In genomic region chr2:92434375-92434745, GRCm38 (mm10) we compare ENCODE assay signal across 8 mouse cellular contexts. TPM values are rescaled to one million over a fixed set of nuclear protein-coding genes. Genes with fewer than 3 reads are reported as not detected.
DNase-seq lines count a peak whose midpoint lies in the region; ATAC-seq lines count a peak whose summit lies in the region.

No protein-coding gene starts in this region.

- no peaks in the 10 kb centered on the region for H3K9me3 ChIP-seq in heart, embryonic 10.5 days
- H3K9me3 ChIP-seq in hindbrain, embryonic 13.5 days, result no peaks in the 10 kb centered on the region
- H3K9me3 ChIP-seq in megakaryocyte, embryonic 14.5 days, result 0 out of 2 replicates have a peak, but pooled peaks cover 4% of the 10 kb centered on the region

- WGBS in heart, embryonic 10.5 days, result 12% methylated on average over 12 of the region's 12 CpGs
- WGBS in hindbrain, embryonic 13.5 days, result 8% methylated on average over 12 of the region's 12 CpGs

- no peak overlapping the region; the same call in 1 of the 2 replicates for H3K27ac ChIP-seq in heart, embryonic 10.5 days
- H3K27ac ChIP-seq in hindbrain, embryonic 13.5 days, result peak overlapping the region; percentile 46

- no peak for DNase-seq in heart, embryonic 10.5 days (ENCODE audit: low spot score)
- DNase-seq in heart, postnatal 4 days, result no peak
- peak; percentile 53 for DNase-seq in MN1 (ENCODE audit: low spot score)
- no peak for DNase-seq in urinary bladder, postnatal 4 days (ENCODE audit: low spot score in 2 of 2)
- no peak for DNase-seq in right cerebral cortex, postnatal 25 days
- DNase-seq in left cerebral cortex, postnatal 14 days (ENCODE audit: low spot score in 2 of 2), result no peak

- H3K4me1 ChIP-seq in heart, embryonic 10.5 days, result peaks cover 40% of the 10 kb centered on the region
- H3K4me1 ChIP-seq in hindbrain, embryonic 13.5 days (replicated peaks), result peaks cover 50% of the 10 kb centered on the region
- peaks cover 65% of the 10 kb centered on the region for H3K4me1 ChIP-seq in megakaryocyte, embryonic 14.5 days

- H3K4me2 ChIP-seq in hindbrain, embryonic 13.5 days, result peak overlapping the region; percentile 94

- H3K9ac ChIP-seq in hindbrain, embryonic 13.5 days, result peak overlapping the region; percentile 59

- H3K27me3 ChIP-seq in heart, embryonic 10.5 days (ENCODE audit: insufficient read depth, poor library complexity, severe bottlenecking), result 0 out of 2 replicates have a peak, but pooled peaks cover 3% of the 10 kb centered on the region
- H3K27me3 ChIP-seq in hindbrain, embryonic 13.5 days, result 0 out of 2 replicates have a peak, but pooled peaks cover 5% of the 10 kb centered on the region
- no peaks in the 10 kb centered on the region for H3K27me3 ChIP-seq in megakaryocyte, embryonic 14.5 days (replicated peaks)

- H3K36me3 ChIP-seq in heart, embryonic 10.5 days, result no peaks in the 10 kb centered on the region
- no peaks in the 10 kb centered on the region for H3K36me3 ChIP-seq in hindbrain, embryonic 13.5 days
- peaks cover 18% of the 10 kb centered on the region for H3K36me3 ChIP-seq in megakaryocyte, embryonic 14.5 days (replicated peaks; ENCODE audit: low read length)

- intact Hi-C loops in left cerebral cortex, postnatal 14 days (cut with DNase I), result loop anchor here (5.0 to 10.0 kb wide), 3 partner anchors 42 to 250 kb away; no protein-coding TSS in a partner anchor

- no peak for ATAC-seq in hindbrain, embryonic 13.5 days (ENCODE audit: low FRiP score)

- peak overlapping the region; percentile 92 for H3K4me3 ChIP-seq in heart, embryonic 10.5 days
- H3K4me3 ChIP-seq in hindbrain, embryonic 13.5 days, result peak overlapping the region; percentile 89
- peak overlapping the region; percentile 100 for H3K4me3 ChIP-seq in megakaryocyte, embryonic 14.5 days (replicated peaks)

RNA-seq across cellular contexts. Expression of gene Cry2, which starts 0.5 kb away (rescaled TPM):
- polyA plus RNA-seq in heart, embryonic 10.5 days (2016; fragmentation: Nextera tagmentation; extraction: Ambion mirVana), result 21.0 and 23.3 TPM in 2 replicates
- total RNA-seq in heart, postnatal 4 days (2021), result 10 to 100 TPM; 28.5 TPM
- 36.8 and 38.5 TPM in 2 replicates for polyA plus RNA-seq in hindbrain, embryonic 13.5 days (2015; fragmentation: Nextera tagmentation; extraction: Ambion mirVana)
- polyA plus RNA-seq in megakaryocyte, embryonic 14.5 days (2012; ENCODE audit: insufficient read depth, low replicate concordance), result 4.1 and 10.1 TPM in 2 replicates
- 100 to 1,000 TPM; 109 to 116 TPM for total RNA-seq in left cerebral cortex, postnatal 14 days (2021)

RNA-seq across cellular contexts. Expression of gene Slc35c1, which starts 26.0 kb away (rescaled TPM):
- 14.1 and 14.9 TPM in 2 replicates for polyA plus RNA-seq in heart, embryonic 10.5 days (2016; fragmentation: Nextera tagmentation; extraction: Ambion mirVana)
- 1 to 10 TPM; 5.8 to 7.5 TPM for total RNA-seq in heart, postnatal 4 days (2021)
- polyA plus RNA-seq in hindbrain, embryonic 13.5 days (2015; fragmentation: Nextera tagmentation; extraction: Ambion mirVana), result 10.5 and 12.0 TPM in 2 replicates
- 10.3 and 11.7 TPM in 2 replicates for polyA plus RNA-seq in megakaryocyte, embryonic 14.5 days (2012; ENCODE audit: insufficient read depth, low replicate concordance)
- 10 to 100 TPM; 20.5 to 22.1 TPM for total RNA-seq in left cerebral cortex, postnatal 14 days (2021)

RNA-seq across cellular contexts. Expression of gene Mapk8ip1, which starts 33.3 kb away (rescaled TPM):
- 7.5 and 18.2 TPM in 2 replicates for polyA plus RNA-seq in heart, embryonic 10.5 days (2016; fragmentation: Nextera tagmentation; extraction: Ambion mirVana)
- total RNA-seq in heart, postnatal 4 days (2021), result 1 to 10 TPM; 7.9 to 8.1 TPM
- 111 and 112 TPM in 2 replicates for polyA plus RNA-seq in hindbrain, embryonic 13.5 days (2015; fragmentation: Nextera tagmentation; extraction: Ambion mirVana)
- 0.20 TPM in 1 of 2 replicates, not detected in the other for polyA plus RNA-seq in megakaryocyte, embryonic 14.5 days (2012; ENCODE audit: insufficient read depth, low replicate concordance)
- total RNA-seq in left cerebral cortex, postnatal 14 days (2021), result 100 to 1,000 TPM; 392 to 397 TPM

RNA-seq across cellular contexts. Expression of gene 1700029I15Rik, which starts 52.0 kb away (rescaled TPM):
- 0.89 and 2.7 TPM in 2 replicates for polyA plus RNA-seq in heart, embryonic 10.5 days (2016; fragmentation: Nextera tagmentation; extraction: Ambion mirVana)
- total RNA-seq in heart, postnatal 4 days (2021), result 1 to 10 TPM; 1.2 to 1.7 TPM
- 6.3 and 6.9 TPM in 2 replicates for polyA plus RNA-seq in hindbrain, embryonic 13.5 days (2015; fragmentation: Nextera tagmentation; extraction: Ambion mirVana)
- polyA plus RNA-seq in megakaryocyte, embryonic 14.5 days (2012; ENCODE audit: insufficient read depth, low replicate concordance), result 3.6 TPM in 1 of 2 replicates, not detected in the other
- total RNA-seq in left cerebral cortex, postnatal 14 days (2021), result 1 to 10 TPM; 2.9 to 4.0 TPM

RNA-seq across cellular contexts. Expression of gene Large2, which starts 59.7 kb away (rescaled TPM):
- polyA plus RNA-seq in heart, embryonic 10.5 days (2016; fragmentation: Nextera tagmentation; extraction: Ambion mirVana), result 1.6 and 7.0 TPM in 2 replicates
- total RNA-seq in heart, postnatal 4 days (2021), result under 1 TPM; 0.29 to 0.70 TPM
- 1.6 and 2.4 TPM in 2 replicates for polyA plus RNA-seq in hindbrain, embryonic 13.5 days (2015; fragmentation: Nextera tagmentation; extraction: Ambion mirVana)
- not detected in 2 replicates for polyA plus RNA-seq in megakaryocyte, embryonic 14.5 days (2012; ENCODE audit: insufficient read depth, low replicate concordance)
- total RNA-seq in left cerebral cortex, postnatal 14 days (2021), result under 1 TPM; 0.42 to 0.77 TPM
